In genomic region chr3:60371176-60371965, GRCm38 (mm10) we compare ENCODE assay signal across 18 mouse cellular contexts.
A peak's percentile ranks its signal among the peaks of the same experiment; 100 is the strongest.
DNase-seq lines count a peak whose midpoint lies in the region; ATAC-seq and TF ChIP-seq lines count a peak whose summit lies in the region.
"Had no signal": no experiment of that assay in that cellular context is flagged by ENCODE, and none has a peak within 500 bp of the region (broad histone marks: within the 10 kb centered on the region; RNA-seq: fewer than 3 reads in every experiment).

No protein-coding gene starts in this region.

- no peak for TF ChIP-seq CTCF in spleen, adult 2 months (IDR thresholded peaks at IDR 0.05; ENCODE audit: extremely low read depth, insufficient read depth, insufficient read length, insufficient replicate concordance)
- TF ChIP-seq CTCF in gastrocnemius, adult 2 months (IDR thresholded peaks at IDR 0.05), result no peak

- ATAC-seq in erythroblast, adult 5-6 weeks (replicated peaks; ENCODE audit: low FRiP score, poor library complexity, severe bottlenecking), result no peak
- ATAC-seq in megakaryocyte, adult 5-6 weeks (ENCODE audit: poor library complexity, severe bottlenecking), result no peak
- ATAC-seq: forebrain, embryonic 14.5 days; hindbrain, embryonic 16.5 days; Patski had no signal

- 76% methylated on average over 2 of the region's 2 CpGs for WGBS in spleen, adult 2 months

- H3K4me1 ChIP-seq in spleen, adult 2 months (ENCODE audit: control insufficient read depth, insufficient read depth, insufficient read length), result no peaks in the 10 kb centered on the region; the same call in 1 of the 2 replicates
- H3K4me1 ChIP-seq: limb, embryonic 13.5 days had no signal

- H3K36me3 ChIP-seq in spleen, adult 2 months (ENCODE audit: control insufficient read depth, insufficient read depth, low read length), result no peaks in the 10 kb centered on the region
- H3K36me3 ChIP-seq: limb, embryonic 13.5 days had no signal

- no peak overlapping the region for H3K4me3 ChIP-seq in spleen, adult 2 months (ENCODE audit: extremely low read depth, insufficient read depth, insufficient read length)
- H3K4me3 ChIP-seq in gastrocnemius, adult 2 months, result no peak overlapping the region
- H3K4me3 ChIP-seq: limb, embryonic 13.5 days; megakaryocyte, embryonic 14.5 days had no signal

- no peaks in the 10 kb centered on the region for H3K27me3 ChIP-seq in spleen, adult 2 months (ENCODE audit: control insufficient read depth, insufficient read depth, low read length)
- H3K27me3 ChIP-seq: limb, embryonic 13.5 days; megakaryocyte, embryonic 14.5 days; Patski had no signal

- DNase-seq in adrenal gland, postnatal 10 days, result peak; percentile 30
- no peak for DNase-seq in adrenal gland, postnatal 4 days (ENCODE audit: low spot score in 2 of 2)
- peak; percentile 7 to 10 for DNase-seq in spleen, adult 2 months (ENCODE audit: low read depth in 1 of 2, low spot score in 2 of 2)
- no peak for DNase-seq in spleen, postnatal 14 days (ENCODE audit: low spot score in 2 of 2)
- peak; percentile 38 for DNase-seq in gastrocnemius, adult 2 months
- DNase-seq in lung, postnatal 36 days, result peak; percentile 12
- DNase-seq: adrenal gland, adult 8-10 months; cerebellum, adult 11 months; kidney, adult 8-10 months; layer of hippocampus, adult 9-11 months; thymus, adult 18-20 months had no signal

- TF ChIP-seq POLR2A in spleen, adult 2 months (IDR thresholded peaks at IDR 0.05; ENCODE audit: low read depth, low read length), result no peak

- intact Hi-C loops in gastrocnemius, adult 2 months (cut with DNase I), result no loop called here

- H3K27ac ChIP-seq in spleen, adult 2 months (ENCODE audit: insufficient read depth, low read length), result no peak overlapping the region
- peak overlapping the region; percentile 53; the same call in 1 of the 2 replicates for H3K27ac ChIP-seq in gastrocnemius, adult 2 months
- H3K27ac ChIP-seq: limb, embryonic 13.5 days had no signal

Comparison
In these comparisons a context has a peak if more than half of its experiments do, and no peak if none do; other contexts are left out.
1. DNase-seq: peak in adrenal gland, postnatal 10 days (single experiment), spleen, adult 2 months (2 of 2), gastrocnemius, adult 2 months (single experiment) and lung, postnatal 36 days (single experiment); none in adrenal gland, postnatal 4 days (0 of 2) and spleen, postnatal 14 days (0 of 2).